Mouse (Mus musculus) thymus, postnatal 14 days (tissue): ENCODE results near the gene Zfp354a.
"Not testable (repeated sequence)": the region's sequence is repeated elsewhere in the genome, so short reads cannot be mapped to it uniquely, and the experiment has no call there.

ENCODE experiments used
- DNase-seq: peaks from one replicate; pipeline ENCODE4 v3.0.0; 2021

Gene Zfp354a

GRCm38 (mm10) chr11:51059151-51059571 lies at the start of gene Zfp354a:
Gene Zfp354a, plus strand, starts transcription at chr11:51059257.
- DNase-seq, result no peak

GRCm38 (mm10) chr11:51011821-51012220 lies 47.2 kb upstream of the Zfp354a start:
- DNase-seq, result no peak

- no peak for DNase-seq
Measured at GRCm38 (mm10) chr11:51013936-51014335, 45.1 kb upstream of the Zfp354a start, which contains the start of gene Olfr54. Gene Olfr54, plus strand, starts transcription at chr11:51014236.

- no peak for DNase-seq
Measured at GRCm38 (mm10) chr11:51016341-51016740, 42.7 kb upstream of the Zfp354a start.

GRCm38 (mm10) chr11:51026811-51027210 lies 32.2 kb upstream of the Zfp354a start:
- DNase-seq, result not testable (repeated sequence)

GRCm38 (mm10) chr11:51029381-51029780 lies 29.7 kb upstream of the Zfp354a start:
- not testable (repeated sequence) for DNase-seq

GRCm38 (mm10) chr11:51030225-51030624 lies 28.8 kb upstream of the Zfp354a start:
- DNase-seq, result no peak

- DNase-seq, result peak; percentile 32
Measured at GRCm38 (mm10) chr11:51032851-51033250, 26.2 kb upstream of the Zfp354a start.

- DNase-seq, result not testable (repeated sequence)
Measured at GRCm38 (mm10) chr11:51034141-51034540, 24.9 kb upstream of the Zfp354a start.

GRCm38 (mm10) chr11:51035951-51036350 lies 23.1 kb upstream of the Zfp354a start:
- DNase-seq, result no peak

- not testable (repeated sequence) for DNase-seq
Measured at GRCm38 (mm10) chr11:51044776-51045175, 14.3 kb upstream of the Zfp354a start.

- DNase-seq, result not testable (repeated sequence)
Measured at GRCm38 (mm10) chr11:51047809-51048208, 11.2 kb upstream of the Zfp354a start, which contains the start of gene Olfr1375. Gene Olfr1375, plus strand, starts transcription at chr11:51048109.

GRCm38 (mm10) chr11:51051678-51052077 lies 7.4 kb upstream of the Zfp354a start:
- DNase-seq, result no peak

- no peak for DNase-seq
Measured at GRCm38 (mm10) chr11:51053230-51053629, 5.8 kb upstream of the Zfp354a start.

GRCm38 (mm10) chr11:51059640-51060039 lies 583 bp downstream of the Zfp354a start:
- DNase-seq, result no peak

- DNase-seq, result no peak
Measured at GRCm38 (mm10) chr11:51060981-51061380, 1.9 kb downstream of the Zfp354a start.

GRCm38 (mm10) chr11:51063276-51063675 lies 4.2 kb downstream of the Zfp354a start:
- no peak for DNase-seq

- DNase-seq, result no peak
Measured at GRCm38 (mm10) chr11:51063841-51064240, 4.8 kb downstream of the Zfp354a start.

GRCm38 (mm10) chr11:51084527-51084926 lies 25.5 kb downstream of the Zfp354a start:
- no peak for DNase-seq

GRCm38 (mm10) chr11:51085269-51085668 lies 26.2 kb downstream of the Zfp354a start:
- no peak for DNase-seq

- DNase-seq, result no peak
Measured at GRCm38 (mm10) chr11:51107261-51107660, 48.2 kb downstream of the Zfp354a start.

- DNase-seq, result no peak
Measured at GRCm38 (mm10) chr11:51110621-51111020, 51.6 kb downstream of the Zfp354a start.
